ENCODE assay signal across 18 mouse cellular contexts in genomic region chr15:5414401-5414800, GRCm38 (mm10).
DNase-seq lines count a peak whose midpoint lies in the region; ATAC-seq lines count a peak whose summit lies in the region.
"Had no signal": no experiment of that assay in that cellular context is flagged by ENCODE, and none has a peak within 500 bp of the region (broad histone marks: within the 10 kb centered on the region; RNA-seq: fewer than 3 reads in every experiment).

No protein-coding gene starts in this region.

- DNase-seq in thymus, postnatal 25 days, result peak; percentile 16
- DNase-seq in thymus, postnatal 4 days, result no peak
- DNase-seq in embryo, embryonic 10 days (ENCODE audit: low spot score), result no peak
- no peak for DNase-seq in layer of hippocampus, adult 9-10 months (ENCODE audit: low spot score)
- DNase-seq: adrenal gland, postnatal 10 days; cerebellum, postnatal 10 days; heart, postnatal 10 days; liver, postnatal 0 days had no signal

- peak; percentile 95 for ATAC-seq in activated CD4-positive, CD25-positive, alpha-beta regulatory T cell, adult 4 months
- ATAC-seq in megakaryocyte, adult 5-6 weeks (ENCODE audit: poor library complexity, severe bottlenecking), result peak; percentile 88
- ATAC-seq in forebrain, embryonic 12.5 days (ENCODE audit: low FRiP score), result no peak
- ATAC-seq: hindbrain, postnatal 0 days; liver, postnatal 0 days had no signal

- H3K4me3 ChIP-seq in forebrain, embryonic 12.5 days (replicated peaks), result no peak overlapping the region
- H3K4me3 ChIP-seq: kidney, embryonic 15.5 days; layer of hippocampus, adult 2 months; left cerebral cortex, adult 2 months; limb, embryonic 13.5 days; megakaryocyte, embryonic 14.5 days; neural tube, embryonic 15.5 days had no signal

- no peaks in the 10 kb centered on the region for H3K27me3 ChIP-seq in forebrain, embryonic 12.5 days
- H3K27me3 ChIP-seq: kidney, embryonic 15.5 days; limb, embryonic 13.5 days; megakaryocyte, embryonic 14.5 days; neural tube, embryonic 15.5 days had no signal

- no peaks in the 10 kb centered on the region for H3K9me3 ChIP-seq in forebrain, embryonic 12.5 days
- H3K9me3 ChIP-seq: kidney, embryonic 15.5 days; limb, embryonic 13.5 days; megakaryocyte, embryonic 14.5 days; neural tube, embryonic 15.5 days had no signal

- WGBS in forebrain, embryonic 12.5 days, result 92% methylated on average over 5 of the region's 5 CpGs

- H3K27ac ChIP-seq in forebrain, embryonic 12.5 days, result no peak overlapping the region
- H3K27ac ChIP-seq: hindbrain, postnatal 0 days; kidney, embryonic 15.5 days; layer of hippocampus, adult 2 months; left cerebral cortex, adult 2 months; limb, embryonic 13.5 days; neural tube, embryonic 15.5 days had no signal

- H3K4me1 ChIP-seq in forebrain, embryonic 12.5 days, result no peaks in the 10 kb centered on the region
- H3K4me1 ChIP-seq: kidney, embryonic 15.5 days; limb, embryonic 13.5 days; neural tube, embryonic 15.5 days had no signal

- H3K4me2 ChIP-seq in forebrain, embryonic 12.5 days, result no peak overlapping the region
- H3K4me2 ChIP-seq: kidney, embryonic 15.5 days; limb, embryonic 13.5 days; neural tube, embryonic 15.5 days had no signal

- H3K9ac ChIP-seq in forebrain, embryonic 12.5 days, result no peak overlapping the region
- H3K9ac ChIP-seq: kidney, embryonic 15.5 days; limb, embryonic 13.5 days; liver, postnatal 0 days; neural tube, embryonic 15.5 days had no signal

- no peaks in the 10 kb centered on the region for H3K36me3 ChIP-seq in forebrain, embryonic 12.5 days (replicated peaks)
- H3K36me3 ChIP-seq: kidney, embryonic 15.5 days; limb, embryonic 13.5 days; neural tube, embryonic 15.5 days had no signal
